ENCODE assay signal across 27 mouse cellular contexts in genomic region chr6:71057209-71057858, GRCm38 (mm10).
DNase-seq lines count a peak whose midpoint lies in the region; ATAC-seq and TF ChIP-seq lines count a peak whose summit lies in the region.
"Had no signal": no experiment of that assay in that cellular context is flagged by ENCODE, and none has a peak within 500 bp of the region (broad histone marks: within the 10 kb centered on the region; RNA-seq: fewer than 3 reads in every experiment).

No protein-coding gene starts in this region.

- no peaks in the 10 kb centered on the region for H3K27me3 ChIP-seq in forebrain, embryonic 14.5 days (replicated peaks; ENCODE audit: control insufficient read depth, insufficient read depth, low read length)
- H3K27me3 ChIP-seq in forebrain, postnatal 0 days (ENCODE audit: insufficient read depth, low read length): no peaks in the 10 kb centered on the region
- H3K27me3 ChIP-seq in hindbrain, embryonic 15.5 days: no peaks in the 10 kb centered on the region
- no peaks in the 10 kb centered on the region for H3K27me3 ChIP-seq in hindbrain, embryonic 16.5 days (replicated peaks; ENCODE audit: control insufficient read depth, insufficient read depth, low read length)
- no peaks in the 10 kb centered on the region for H3K27me3 ChIP-seq in neural tube, embryonic 13.5 days
- H3K27me3 ChIP-seq in neural tube, embryonic 15.5 days (replicated peaks): no peaks in the 10 kb centered on the region
- H3K27me3 ChIP-seq: liver, embryonic 12.5 days had no signal

- no peak overlapping the region for H3K4me3 ChIP-seq in forebrain, embryonic 14.5 days (ENCODE audit: low read depth, low read length)
- no peak overlapping the region for H3K4me3 ChIP-seq in forebrain, postnatal 0 days (ENCODE audit: low read depth, low read length)
- H3K4me3 ChIP-seq in hindbrain, embryonic 15.5 days: no peak overlapping the region
- H3K4me3 ChIP-seq in hindbrain, embryonic 16.5 days (ENCODE audit: low read length): no peak overlapping the region
- no peak overlapping the region for H3K4me3 ChIP-seq in neural tube, embryonic 13.5 days
- no peak overlapping the region for H3K4me3 ChIP-seq in neural tube, embryonic 15.5 days (replicated peaks)
- H3K4me3 ChIP-seq: gastrocnemius, adult 2 months; liver, embryonic 12.5 days; midbrain, embryonic 12.5 days; myocyte had no signal

- ATAC-seq in forebrain, embryonic 14.5 days: peak; percentile 26; the same call in 1 of the 2 replicates
- ATAC-seq in forebrain, postnatal 0 days: no peak; the same call in 1 of the 2 replicates
- ATAC-seq in hindbrain, embryonic 15.5 days (ENCODE audit: low FRiP score, low read depth): 0 out of 2 replicates have a peak, but pooled peaks have one; percentile 63
- no peak for ATAC-seq in hindbrain, embryonic 16.5 days
- peak; percentile 59 for ATAC-seq in neural tube, embryonic 13.5 days (ENCODE audit: low read depth)
- ATAC-seq in neural tube, embryonic 15.5 days (ENCODE audit: low FRiP score): no peak
- ATAC-seq: CD4-positive, CD25-positive, alpha-beta regulatory T cell, adult 4 months; intestine, embryonic 16.5 days; liver, embryonic 12.5 days; liver, postnatal 0 days had no signal

- no peak overlapping the region for H3K9ac ChIP-seq in forebrain, embryonic 14.5 days (ENCODE audit: low read length)
- H3K9ac ChIP-seq in forebrain, postnatal 0 days: no peak overlapping the region
- H3K9ac ChIP-seq in hindbrain, embryonic 15.5 days: no peak overlapping the region
- H3K9ac ChIP-seq in hindbrain, embryonic 16.5 days (ENCODE audit: low read depth, low read length): no peak overlapping the region
- H3K9ac ChIP-seq in neural tube, embryonic 13.5 days: no peak overlapping the region
- H3K9ac ChIP-seq in neural tube, embryonic 15.5 days (replicated peaks): no peak overlapping the region
- H3K9ac ChIP-seq: liver, embryonic 12.5 days; liver, postnatal 0 days; midbrain, embryonic 12.5 days had no signal

- WGBS in forebrain, embryonic 14.5 days: 24% methylated on average over 6 of the region's 6 CpGs
- 24% methylated on average over 6 of the region's 6 CpGs for WGBS in forebrain, postnatal 0 days
- WGBS in hindbrain, embryonic 15.5 days: 39% methylated on average over 6 of the region's 6 CpGs
- 37% methylated on average over 6 of the region's 6 CpGs for WGBS in hindbrain, embryonic 16.5 days
- WGBS in neural tube, embryonic 13.5 days: 52% methylated on average over 6 of the region's 6 CpGs
- WGBS in neural tube, embryonic 15.5 days: 31% methylated on average over 6 of the region's 6 CpGs

- H3K36me3 ChIP-seq in forebrain, embryonic 14.5 days (ENCODE audit: control insufficient read depth, insufficient read depth, low read length): no peaks in the 10 kb centered on the region
- no peaks in the 10 kb centered on the region for H3K36me3 ChIP-seq in forebrain, postnatal 0 days (ENCODE audit: insufficient read depth)
- H3K36me3 ChIP-seq in hindbrain, embryonic 15.5 days: no peaks in the 10 kb centered on the region
- H3K36me3 ChIP-seq in hindbrain, embryonic 16.5 days (ENCODE audit: control insufficient read depth, insufficient read depth, low read length): no peaks in the 10 kb centered on the region
- H3K36me3 ChIP-seq in neural tube, embryonic 13.5 days: no peaks in the 10 kb centered on the region
- H3K36me3 ChIP-seq in neural tube, embryonic 15.5 days: no peaks in the 10 kb centered on the region
- H3K36me3 ChIP-seq: liver, embryonic 12.5 days; midbrain, embryonic 12.5 days had no signal

- no peak overlapping the region for H3K4me2 ChIP-seq in forebrain, embryonic 14.5 days (ENCODE audit: low read length)
- H3K4me2 ChIP-seq in forebrain, postnatal 0 days (ENCODE audit: low read depth): no peak overlapping the region
- H3K4me2 ChIP-seq in hindbrain, embryonic 15.5 days: no peak overlapping the region
- H3K4me2 ChIP-seq in hindbrain, embryonic 16.5 days (ENCODE audit: low read length): no peak overlapping the region
- no peak overlapping the region for H3K4me2 ChIP-seq in neural tube, embryonic 13.5 days
- no peak overlapping the region for H3K4me2 ChIP-seq in neural tube, embryonic 15.5 days
- H3K4me2 ChIP-seq: liver, embryonic 12.5 days; midbrain, embryonic 12.5 days had no signal

- H3K4me1 ChIP-seq in forebrain, embryonic 14.5 days (ENCODE audit: control insufficient read depth, insufficient read depth, low read length): no peaks in the 10 kb centered on the region
- H3K4me1 ChIP-seq in forebrain, postnatal 0 days (ENCODE audit: insufficient read depth): no peaks in the 10 kb centered on the region
- no peaks in the 10 kb centered on the region for H3K4me1 ChIP-seq in hindbrain, embryonic 15.5 days (replicated peaks)
- H3K4me1 ChIP-seq in hindbrain, embryonic 16.5 days (ENCODE audit: control insufficient read depth, insufficient read depth, low read depth, low read length): no peaks in the 10 kb centered on the region
- H3K4me1 ChIP-seq in neural tube, embryonic 13.5 days (replicated peaks): peaks cover 6% of the 10 kb centered on the region; the same call in 1 of the 2 replicates
- no peaks in the 10 kb centered on the region for H3K4me1 ChIP-seq in neural tube, embryonic 15.5 days
- H3K4me1 ChIP-seq: liver, embryonic 12.5 days had no signal

- H3K27ac ChIP-seq in forebrain, embryonic 14.5 days (ENCODE audit: low read depth, low read length): no peak overlapping the region
- no peak overlapping the region for H3K27ac ChIP-seq in forebrain, postnatal 0 days (ENCODE audit: low read depth, low read length)
- no peak overlapping the region for H3K27ac ChIP-seq in hindbrain, embryonic 15.5 days (replicated peaks)
- no peak overlapping the region for H3K27ac ChIP-seq in hindbrain, embryonic 16.5 days (ENCODE audit: low read depth, low read length)
- no peak overlapping the region for H3K27ac ChIP-seq in neural tube, embryonic 13.5 days (replicated peaks)
- no peak overlapping the region for H3K27ac ChIP-seq in neural tube, embryonic 15.5 days (replicated peaks)
- H3K27ac ChIP-seq: gastrocnemius, adult 2 months; kidney, postnatal 0 days; liver, embryonic 12.5 days; midbrain, embryonic 12.5 days; stomach, postnatal 0 days had no signal

- TF ChIP-seq CTCF in forebrain, postnatal 0 days (IDR thresholded peaks at IDR 0.05; ENCODE audit: low read depth): no peak

- DNase-seq in forebrain, embryonic 14.5 days (ENCODE audit: low spot score): no peak
- no peak for DNase-seq in forebrain, postnatal 0 days
- DNase-seq in gastrocnemius, postnatal 10 days: no peak
- DNase-seq: adrenal gland, postnatal 14 days; cerebellum, adult 11-12 months; cerebellum, adult 9-11 months; gastrocnemius, adult 2 months; heart, postnatal 14 days; kidney, adult 8-10 months; kidney, postnatal 4 days; left cerebral cortex, postnatal 4 days; liver, postnatal 0 days; lung, postnatal 36 days; right cerebral cortex, postnatal 4 days; thymus, adult 18-20 months; thymus, postnatal 25 days had no signal

- H3K9me3 ChIP-seq in forebrain, embryonic 14.5 days (replicated peaks; ENCODE audit: control insufficient read depth, low read length): no peaks in the 10 kb centered on the region
- H3K9me3 ChIP-seq in forebrain, postnatal 0 days (ENCODE audit: low read length): no peaks in the 10 kb centered on the region
- H3K9me3 ChIP-seq in hindbrain, embryonic 15.5 days: 0 out of 2 replicates have a peak, but pooled peaks cover 3% of the 10 kb centered on the region
- H3K9me3 ChIP-seq in hindbrain, embryonic 16.5 days (ENCODE audit: control insufficient read depth, low read length): no peaks in the 10 kb centered on the region
- no peaks in the 10 kb centered on the region for H3K9me3 ChIP-seq in neural tube, embryonic 13.5 days
- H3K9me3 ChIP-seq in neural tube, embryonic 15.5 days (replicated peaks): no peaks in the 10 kb centered on the region
- H3K9me3 ChIP-seq: liver, embryonic 12.5 days; midbrain, embryonic 12.5 days had no signal

Comparison
In these comparisons a context has a peak if more than half of its experiments do, and no peak if none do; other contexts are left out.
1. ATAC-seq: peak in forebrain, embryonic 14.5 days (single experiment), hindbrain, embryonic 15.5 days (single experiment) and neural tube, embryonic 13.5 days (single experiment); none in forebrain, postnatal 0 days (single experiment), hindbrain, embryonic 16.5 days (single experiment) and neural tube, embryonic 15.5 days (single experiment).